Mouse (Mus musculus) left cerebral cortex, postnatal 36 days (tissue): ENCODE results near the gene Cldn5. TPM values are rescaled to one million over a fixed set of nuclear protein-coding genes. Genes with fewer than 3 reads are reported as not detected.

Experiments used
- total RNA-seq, 2 experiments: library from RNA; stranded (reverse); gene quantifications; 2 replicates each; pipeline ENCODE4 v1.2.3; 2021

Gene Cldn5
- total RNA-seq, 2 experiments from 2014 or later = 48.3 to 60.6 TPM

Other genes starting within 250 kb of the Cldn5 start
- gene Tbx1, start 186.2 kb upstream of the Cldn5 start, total RNA-seq = 1 to 10 TPM in 1 of 2 experiments, under 1 TPM in 1; 0.94 to 1.4 TPM
- gene Gp1bb, start 154.4 kb upstream of the Cldn5 start, total RNA-seq = 1 to 10 TPM; 1.1 to 1.6 TPM
- gene Gm49601, start 150.4 kb upstream of the Cldn5 start, total RNA-seq = 100 to 1,000 TPM; 255 to 281 TPM
- 100 to 1,000 TPM; 834 to 992 TPM for gene Sept5, start 146.9 kb upstream of the Cldn5 start, total RNA-seq
- 10 to 100 TPM; 77.2 to 94.9 TPM for gene Ufd1, start 34.9 kb downstream of the Cldn5 start, total RNA-seq
- 1 to 10 TPM; 1.5 to 2.2 TPM for gene Cdc45, start 35.1 kb downstream of the Cldn5 start, total RNA-seq
- gene 2510002D24Rik, start 59.7 kb downstream of the Cldn5 start, total RNA-seq = 10 to 100 TPM; 28.2 to 30.6 TPM
- gene Gm28539, start 59.7 kb downstream of the Cldn5 start, total RNA-seq = 1 to 10 TPM; 8.5 to 9.9 TPM
- gene Mrpl40, start 100.0 kb downstream of the Cldn5 start, total RNA-seq = 10 to 100 TPM; 38.4 to 38.8 TPM
- 10 to 100 TPM; 71.9 to 83.9 TPM for gene Hira, start 100.2 kb downstream of the Cldn5 start, total RNA-seq